Comparison of ENCODE assay signal across 10 mouse cellular contexts in genomic region chr4:32586596-32586995, GRCm38 (mm10). TPM values are rescaled to one million over a fixed set of nuclear protein-coding genes. Genes with fewer than 3 reads are reported as not detected.
DNase-seq lines count a peak whose midpoint lies in the region; ATAC-seq and TF ChIP-seq lines count a peak whose summit lies in the region.
"Had no signal": no experiment of that assay in that cellular context is flagged by ENCODE, and none has a peak within 500 bp of the region (broad histone marks: within the 10 kb centered on the region; RNA-seq: fewer than 3 reads in every experiment).

No protein-coding gene starts in this region.

- TF ChIP-seq POLR2A in heart, adult 2 months (IDR thresholded peaks at IDR 0.05; ENCODE audit: insufficient read depth, low read depth, low read length): no peak

- no peaks in the 10 kb centered on the region for H3K36me3 ChIP-seq in heart, adult 2 months (ENCODE audit: control insufficient read depth, insufficient read depth, low read length)
- no peaks in the 10 kb centered on the region for H3K36me3 ChIP-seq in heart, embryonic 10.5 days

- 11% methylated on average over 9 of the region's 9 CpGs for WGBS in heart, adult 2 months
- WGBS in heart, embryonic 10.5 days: 18% methylated on average over 9 of the region's 9 CpGs

- TF ChIP-seq EP300 in heart, adult 2 months (IDR thresholded peaks at IDR 0.05; ENCODE audit: insufficient read depth, low read depth, low read length): 0 out of 2 replicates have a peak, but pooled peaks have one; percentile 57

- H3K79me2 ChIP-seq in heart, adult 2 months (replicated peaks; ENCODE audit: control insufficient read depth, insufficient read depth, low read length): no peaks in the 10 kb centered on the region

- H3K9ac ChIP-seq in heart, adult 2 months (ENCODE audit: low read depth, low read length): no peak overlapping the region

- intact Hi-C loops in heart, adult 2 months (cut with DNase I): loop anchor here (2.0 to 5.0 kb wide), 2 partner anchors 431 to 534 kb away; no protein-coding TSS in a partner anchor

- H3K4me1 ChIP-seq in heart, adult 2 months (ENCODE audit: control insufficient read depth, insufficient read depth, low read length): no peaks in the 10 kb centered on the region
- peaks cover 4% of the 10 kb centered on the region for H3K4me1 ChIP-seq in heart, embryonic 10.5 days

- no peak overlapping the region for H3K27ac ChIP-seq in heart, adult 2 months
- no peak overlapping the region for H3K27ac ChIP-seq in heart, embryonic 10.5 days

- DNase-seq in heart, adult 2 months: peak; percentile 37 to 63
- no peak for DNase-seq in heart, embryonic 10.5 days (ENCODE audit: low spot score)
- DNase-seq in urinary bladder, postnatal 14 days (ENCODE audit: low spot score): peak; percentile 57
- no peak for DNase-seq in urinary bladder, adult 2 months (ENCODE audit: low spot score)
- DNase-seq in cerebellum, adult 9-11 months: peak; percentile 28
- peak; percentile 91 for DNase-seq in induced T-regulatory cell, adult 2 months (ENCODE audit: low read depth)
- DNase-seq in thymus, postnatal 10 days (ENCODE audit: low spot score in 2 of 2): peak; percentile 64 to 84

- peak; percentile 78 for TF ChIP-seq CTCF in heart, adult 2 months (IDR thresholded peaks at IDR 0.05)

- H3K27me3 ChIP-seq in heart, adult 2 months (ENCODE audit: control insufficient read depth, insufficient read depth, low read length): no peaks in the 10 kb centered on the region
- no peaks in the 10 kb centered on the region for H3K27me3 ChIP-seq in heart, embryonic 10.5 days (ENCODE audit: insufficient read depth, poor library complexity, severe bottlenecking)

- no peaks in the 10 kb centered on the region for H3K9me3 ChIP-seq in heart, embryonic 10.5 days

- peak; percentile 85 for ATAC-seq in megakaryocyte progenitor cell, adult 5-6 weeks (replicated peaks; ENCODE audit: poor library complexity)

- H3K4me3 ChIP-seq in heart, adult 2 months: no peak overlapping the region
- no peak overlapping the region for H3K4me3 ChIP-seq in heart, embryonic 10.5 days

RNA-seq across cellular contexts. Expression of gene Gja10, which starts 16.0 kb away (rescaled TPM):
- not detected for total RNA-seq in heart, adult 2 months (2021)
- polyA plus RNA-seq in heart, adult 2 months (2012; rRNA removed): not detected in 2 replicates
- polyA plus RNA-seq in heart, embryonic 10.5 days (2016; fragmentation: Nextera tagmentation; extraction: Ambion mirVana): 0.09 TPM in 1 of 2 replicates, not detected in the other
- polyA plus RNA-seq in urinary bladder, adult 2 months (2012; rRNA removed): not detected in 2 replicates
- not detected in 2 replicates for total RNA-seq in megakaryocyte progenitor cell, adult 5-6 weeks (2015)
- 0.12 TPM in 1 of 2 replicates, not detected in the other for total RNA-seq in megakaryocyte progenitor cell, adult 5-6 weeks (2017)
- total RNA-seq: left cerebral cortex, postnatal 14 days had no signal
- polyA plus RNA-seq: stomach, embryonic 16.5 days had no signal

RNA-seq across cellular contexts. Expression of gene Casp8ap2, which starts 28.7 kb away (rescaled TPM):
- 1 to 10 TPM; 4.9 to 6.7 TPM for total RNA-seq in heart, adult 2 months (2021)
- 2.5 and 4.2 TPM in 2 replicates for polyA plus RNA-seq in heart, adult 2 months (2012; rRNA removed)
- polyA plus RNA-seq in heart, embryonic 10.5 days (2016; fragmentation: Nextera tagmentation; extraction: Ambion mirVana): 39.5 and 48.7 TPM in 2 replicates
- polyA plus RNA-seq in urinary bladder, adult 2 months (2012; rRNA removed): 4.5 TPM in 2 replicates
- total RNA-seq in megakaryocyte progenitor cell, adult 5-6 weeks (2015): 39.1 and 46.3 TPM in 2 replicates
- total RNA-seq in megakaryocyte progenitor cell, adult 5-6 weeks (2017): 44.9 and 53.8 TPM in 2 replicates

Comparison
In these comparisons a context has a peak if more than half of its experiments do, and no peak if none do; other contexts are left out.
1. DNase-seq: peak in heart, adult 2 months (2 of 2), urinary bladder, postnatal 14 days (single experiment), cerebellum, adult 9-11 months (single experiment), induced T-regulatory cell, adult 2 months (single experiment) and thymus, postnatal 10 days (2 of 2); none in heart, embryonic 10.5 days (single experiment) and urinary bladder, adult 2 months (single experiment).